Mouse (Mus musculus) liver, adult 2 months (tissue): Measurements from ENCODE around the gene Slc35a2. TPM values are rescaled to one million over a fixed set of nuclear protein-coding genes. Genes with fewer than 3 reads are reported as not detected.
"Not testable (repeated sequence)": the region's sequence is repeated elsewhere in the genome, so short reads cannot be mapped to it uniquely, and the experiment has no call there.

Experiments used
- DNase-seq: peaks from one replicate; pipeline ENCODE4 v3.0.0-alpha.2; 2011; ENCODE audit warnings: low read depth, low spot score; ENCODE audit errors: extremely low read depth
- H3K27ac ChIP-seq: fragments of 200-500 bp; replicated peaks from 2 replicates; pipeline ENCODE4 v1.5.1; 2012; ENCODE audit warnings: low read depth, mild to moderate bottlenecking, control low read depth, inconsistent platforms, low read length; ENCODE audit not compliant: insufficient read depth
- H3K27me3 ChIP-seq: fragments of 200-500 bp; 2 replicates; pipeline ENCODE4 v1.6.1; 2012; ENCODE audit warnings: mild to moderate bottlenecking, moderate library complexity, low read length, inconsistent platforms; ENCODE audit not compliant: control insufficient read depth, insufficient read depth
- H3K36me3 ChIP-seq: fragments of 200-500 bp; 2 replicates; pipeline ENCODE4 v1.6.1; 2012; ENCODE audit warnings: low read length, inconsistent platforms; ENCODE audit not compliant: control insufficient read depth, insufficient read depth
- H3K4me1 ChIP-seq: fragments of 200-500 bp; 2 replicates; pipeline ENCODE4 v1.6.1; 2011; ENCODE audit warnings: low read length; ENCODE audit not compliant: control insufficient read depth, insufficient read depth
- H3K4me3 ChIP-seq: fragments of 200-500 bp; 2 replicates; pipeline ENCODE4 v1.5.1; 2011; ENCODE audit warnings: low read depth, mild to moderate bottlenecking, control low read depth, low read length, moderate library complexity; ENCODE audit not compliant: insufficient read depth
- H3K79me2 ChIP-seq: fragments of 200-500 bp; 2 replicates; pipeline ENCODE4 v1.6.1; 2012; ENCODE audit warnings: inconsistent platforms, mild to moderate bottlenecking, low read length, moderate library complexity; ENCODE audit not compliant: control insufficient read depth, insufficient read depth
- H3K9ac ChIP-seq: fragments of 200-500 bp; 2 replicates; pipeline ENCODE4 v1.6.1; 2012; ENCODE audit warnings: low read depth, mild to moderate bottlenecking, control low read depth, inconsistent platforms, low read length
- CTCF ChIP-seq: fragments of 200-500 bp; IDR thresholded peaks from 2 replicates; pipeline ENCODE4 v1.5.1; 2011; ENCODE audit warnings: low read depth, low read length, control low read depth
- POLR2A ChIP-seq: fragments of 200-500 bp; IDR thresholded peaks from 2 replicates; pipeline ENCODE4 v1.6.1; 2011; ENCODE audit warnings: low read length, control low read depth; ENCODE audit not compliant: insufficient read depth; ENCODE audit errors: extremely low read depth
- WGBS: fragments of 180-500 bp; shearing (Covaris S2); methylation state at CpG from one replicate; pipeline ENCODE4 v1.1.7; 2018; 5-methylcytosine and 5-hydroxymethylcytosine counted together
- polyA plus RNA-seq: library from polyadenylated mRNA; depleted of rRNA; stranded (reverse); fragments of >200 nt; gene quantifications from 2 replicates; pipeline ENCODE4 v1.2.3, GENCODE M21; 2012
- total RNA-seq: library from RNA; depleted of rRNA; stranded (reverse); fragments of >200 nt; gene quantifications from 2 replicates; pipeline ENCODE4 v1.2.3, GENCODE M21; 2014

The Slc35a2 gene
- total and polyA plus RNA-seq, 2 experiments = 11.5 to 42.6 TPM

GRCm38 (mm10) chrX:7910473-7910872 lies 26.6 kb downstream of the Slc35a2 start:
- H3K27me3 ChIP-seq = no peaks in the 10 kb centered on the region
- H3K9ac ChIP-seq = no peak overlapping the region
- no peak overlapping the region for H3K27ac ChIP-seq
- no peak overlapping the region for H3K4me3 ChIP-seq
- 49% methylated on average over 6 of the region's 6 CpGs for WGBS
- peak; percentile 18; the same call in 1 of the 2 replicates for TF ChIP-seq CTCF
- TF ChIP-seq POLR2A = no peak
- no peaks in the 10 kb centered on the region; the same call in 1 of the 2 replicates for H3K36me3 ChIP-seq
- DNase-seq = no peak
- no peaks in the 10 kb centered on the region for H3K79me2 ChIP-seq
- peaks cover 7% of the 10 kb centered on the region; the same call in 1 of the 2 replicates for H3K4me1 ChIP-seq

GRCm38 (mm10) chrX:7915669-7916068 lies 31.8 kb downstream of the Slc35a2 start:
- not testable (repeated sequence) for H3K4me3 ChIP-seq, H3K36me3 ChIP-seq, DNase-seq, H3K9ac ChIP-seq, H3K4me1 ChIP-seq, H3K79me2 ChIP-seq, H3K27me3 ChIP-seq, H3K27ac ChIP-seq
- 7% methylated on average over 3 of the region's 3 CpGs for WGBS
- peak; percentile 22; the same call in 1 of the 2 replicates for TF ChIP-seq CTCF

- H3K27me3 ChIP-seq = peaks cover 11% of the 10 kb centered on the region
- H3K4me3 ChIP-seq, H3K4me1 ChIP-seq, H3K27ac ChIP-seq, H3K36me3 ChIP-seq, DNase-seq, H3K9ac ChIP-seq, H3K79me2 ChIP-seq: not testable (repeated sequence)
- 73% methylated on average over 6 of the region's 6 CpGs for WGBS
These were observed 34.1 kb downstream of the Slc35a2 start for GRCm38 (mm10) chrX:7917960-7918359.

GRCm38 (mm10) chrX:7919601-7920383 lies 36.0 kb downstream of the Slc35a2 start, which contains the start of gene Pcsk1n:
Pcsk1n (plus strand) TSS chrX:7919822.
- Histone ChIP-seq H3K36me3 (no peaks in the 10 kb centered on the region), H3K4me1 (no peaks in the 10 kb centered on the region), H3K9ac (no peak within 1 kb of the TSS), H3K27me3 (peaks cover 13% of the 10 kb centered on the region), H3K79me2 (no peaks in the 10 kb centered on the region), H3K4me3 (no peak within 1 kb of the TSS), H3K27ac (no peak within 1 kb of the TSS)
- TF ChIP-seq POLR2A (no peak), CTCF (no peak)
- no peak for DNase-seq
- 20% methylated on average over 27 of the region's 40 CpGs for WGBS

- DNase-seq = no peak
- no peak for TF ChIP-seq CTCF
- no peak for TF ChIP-seq POLR2A
- no peaks in the 10 kb centered on the region for H3K36me3 ChIP-seq
- no peak overlapping the region for H3K27ac ChIP-seq
- H3K4me1 ChIP-seq = no peaks in the 10 kb centered on the region
- no peak overlapping the region for H3K4me3 ChIP-seq
- H3K79me2 ChIP-seq = no peaks in the 10 kb centered on the region
- H3K9ac ChIP-seq = no peak overlapping the region
- H3K27me3 ChIP-seq = peaks cover 13% of the 10 kb centered on the region
- 1% methylated on average over 33 of the region's 48 CpGs for WGBS
These were observed 38.2 kb downstream of the Slc35a2 start for GRCm38 (mm10) chrX:7922032-7922431.

GRCm38 (mm10) chrX:7926266-7926665 lies 42.4 kb downstream of the Slc35a2 start:
- Histone ChIP-seq H3K36me3 (no peaks in the 10 kb centered on the region), H3K9ac (no peak overlapping the region), H3K79me2 (no peaks in the 10 kb centered on the region), H3K4me3 (no peak overlapping the region), H3K27ac (no peak overlapping the region), H3K4me1 (no peaks in the 10 kb centered on the region), H3K27me3 (peaks cover 13% of the 10 kb centered on the region)
- 85% methylated on average over 6 of the region's 6 CpGs for WGBS
- DNase-seq = no peak
- no peak for TF ChIP-seq POLR2A
